Mouse (Mus musculus) forebrain, postnatal 0 days (tissue): ENCODE data around the gene Msh5. TPM values are rescaled to one million over a fixed set of nuclear protein-coding genes. Genes with fewer than 3 reads are reported as not detected.

Experiments
- ATAC-seq: fragments of 200-750 bp; cut with Nextera tagmentation; 2 replicates; pipeline ENCODE4 v1.8.0; 2017; ENCODE audit warnings: mild to moderate bottlenecking, moderate library complexity
- DNase-seq: peaks from one replicate; pipeline ENCODE4 v3.0.0-alpha.2; 2015
- H3K27ac ChIP-seq: fragments of 300-500 bp; sonication (generic); 2 replicates; pipeline ENCODE4 v1.5.1; 2014; ENCODE audit warnings: low read depth, mild to moderate bottlenecking, antibody characterized with exemption, low read length, moderate library complexity, mixed read lengths
- H3K27me3 ChIP-seq: fragments of 300-500 bp; sonication (generic); 2 replicates; pipeline ENCODE4 v1.6.1; 2014; ENCODE audit warnings: mild to moderate bottlenecking, low read length, mixed read lengths; ENCODE audit not compliant: insufficient read depth
- H3K36me3 ChIP-seq: fragments of 300-500 bp; sonication (generic); 2 replicates; pipeline ENCODE4 v1.6.1; 2014; ENCODE audit warnings: mild to moderate bottlenecking, moderate library complexity; ENCODE audit not compliant: insufficient read depth
- H3K4me1 ChIP-seq: fragments of 300-500 bp; sonication (generic); 2 replicates; pipeline ENCODE4 v1.6.1; 2014; ENCODE audit warnings: antibody characterized with exemption; ENCODE audit not compliant: insufficient read depth
- H3K4me2 ChIP-seq: fragments of 300-500 bp; sonication (generic); 2 replicates; pipeline ENCODE4 v1.6.1; 2014; ENCODE audit warnings: low read depth, mild to moderate bottlenecking, moderate library complexity
- H3K4me3 ChIP-seq: fragments of 300-500 bp; sonication (generic); 2 replicates; pipeline ENCODE4 v1.5.1; 2014; ENCODE audit warnings: low read depth, low read length, mixed read lengths
- H3K9ac ChIP-seq: fragments of 300-500 bp; sonication (generic); 2 replicates; pipeline ENCODE4 v1.6.1; 2014; ENCODE audit warnings: mild to moderate bottlenecking
- H3K9me3 ChIP-seq: fragments of 300-500 bp; sonication (generic); 2 replicates; pipeline ENCODE4 v1.6.1; 2016; ENCODE audit warnings: low read length
- CTCF ChIP-seq: sonication (generic); IDR thresholded peaks from 2 replicates; pipeline ENCODE4 v1.5.1; 2016; ENCODE audit warnings: antibody characterized with exemption, control low read depth, low read depth
- WGBS: fragments of 180-500 bp; shearing (Covaris S2); extraction: QIAGEN DNeasy Blood & Tissue Kit; methylation state at CpG from one replicate; pipeline ENCODE4 v1.1.7; 2014; 5-methylcytosine and 5-hydroxymethylcytosine counted together
- polyA plus RNA-seq: library from polyadenylated mRNA; unstranded; fragments of >200 nt; fragmentation: Nextera tagmentation; extraction: Ambion mirVana; gene quantifications from 2 replicates; pipeline ENCODE4 v1.2.1, GENCODE M21; 2015
- total RNA-seq: library from RNA; depleted of rRNA; stranded (reverse); fragments of >200 nt; gene quantifications from 2 replicates; pipeline ENCODE4 v1.2.3, GENCODE M21; 2014; rRNA removed

Msh5 gene
- total RNA-seq: 1.3 and 2.2 TPM in 2 replicates
- polyA plus RNA-seq: 1.1 and 1.3 TPM in 2 replicates

- no peak for TF ChIP-seq CTCF
- H3K27me3 ChIP-seq: no peaks in the 10 kb centered on the region
- H3K4me3 ChIP-seq: peak within 1 kb of the TSS; percentile 44
- peak within 1 kb of the TSS; percentile 72 for H3K27ac ChIP-seq
- H3K9ac ChIP-seq: peak within 1 kb of the TSS; percentile 68
- H3K36me3 ChIP-seq: no peaks in the 10 kb centered on the region
- H3K4me1 ChIP-seq: peaks cover 9% of the 10 kb centered on the region; the same call in 1 of the 2 replicates
- H3K9me3 ChIP-seq: no peaks in the 10 kb centered on the region
- WGBS: 4% methylated on average over 33 of the region's 33 CpGs
- DNase-seq: peak; percentile 96
- H3K4me2 ChIP-seq: peak within 1 kb of the TSS; percentile 99
- peak; percentile 99 for ATAC-seq
Observed at GRCm38 (mm10) chr17:35046681-35047455, at the start of gene Msh5. Msh5 (minus strand) TSS chr17:35046745.

DNA sequence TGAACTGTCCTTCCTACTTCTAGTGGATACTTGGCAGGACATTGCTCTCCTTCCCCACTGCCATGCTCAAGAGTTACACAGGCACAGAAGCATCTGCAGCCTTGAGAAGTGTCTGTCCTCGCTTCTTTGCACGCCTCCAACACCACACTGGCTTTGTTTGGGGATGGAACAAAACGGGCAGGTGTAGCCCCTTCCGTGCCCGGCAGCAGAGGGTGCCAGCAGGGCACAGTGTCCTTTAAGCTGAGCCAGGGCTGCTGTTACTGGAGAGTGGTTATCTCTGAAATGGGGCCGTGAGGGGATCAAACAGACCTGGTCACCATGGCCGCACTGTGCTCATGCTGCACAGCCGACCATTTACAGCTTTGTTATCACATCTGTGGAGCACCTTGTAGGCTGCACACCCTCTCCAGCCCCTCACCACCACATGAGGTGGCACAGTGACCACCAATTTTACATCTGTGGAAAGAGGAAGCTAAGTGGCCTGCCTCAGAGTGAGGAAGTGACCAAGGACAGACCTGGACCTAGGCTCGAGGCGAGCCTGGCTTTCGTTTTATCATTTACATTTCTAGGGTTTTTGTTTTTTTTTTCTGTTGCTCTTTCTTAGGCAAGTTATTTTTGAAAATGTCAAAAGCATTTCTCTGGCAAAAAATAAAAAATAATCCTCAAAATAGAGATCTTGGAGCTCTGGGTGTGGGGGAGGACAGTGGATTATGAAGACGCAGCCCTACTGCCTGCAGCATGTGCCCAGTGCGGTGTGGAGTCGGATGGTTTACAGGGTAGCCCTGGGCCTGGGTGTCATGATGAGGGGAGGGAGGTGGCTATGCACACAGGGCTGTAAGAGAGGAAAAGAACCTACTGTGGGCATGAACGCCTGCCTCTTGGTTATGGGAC lies 48.2 kb upstream of the Msh5 start:
- Histone ChIP-seq H3K9ac (no peak overlapping the region), H3K4me3 (no peak overlapping the region), H3K4me2 (no peak overlapping the region), H3K27me3 (no peaks in the 10 kb centered on the region), H3K9me3 (no peaks in the 10 kb centered on the region), H3K36me3 (peaks cover 66% of the 10 kb centered on the region), H3K27ac (no peak overlapping the region), H3K4me1 (peaks cover 3% of the 10 kb centered on the region; the same call in 1 of the 2 replicates)
- DNase-seq (no peak), ATAC-seq (no peak)
- TF ChIP-seq CTCF: no peak
- WGBS: 92% methylated on average over 15 of the region's 15 CpGs

- no peak for ATAC-seq
Observed at GRCm38 (mm10) chr17:35092403-35093198, 46.1 kb upstream of the Msh5 start.

DNA sequence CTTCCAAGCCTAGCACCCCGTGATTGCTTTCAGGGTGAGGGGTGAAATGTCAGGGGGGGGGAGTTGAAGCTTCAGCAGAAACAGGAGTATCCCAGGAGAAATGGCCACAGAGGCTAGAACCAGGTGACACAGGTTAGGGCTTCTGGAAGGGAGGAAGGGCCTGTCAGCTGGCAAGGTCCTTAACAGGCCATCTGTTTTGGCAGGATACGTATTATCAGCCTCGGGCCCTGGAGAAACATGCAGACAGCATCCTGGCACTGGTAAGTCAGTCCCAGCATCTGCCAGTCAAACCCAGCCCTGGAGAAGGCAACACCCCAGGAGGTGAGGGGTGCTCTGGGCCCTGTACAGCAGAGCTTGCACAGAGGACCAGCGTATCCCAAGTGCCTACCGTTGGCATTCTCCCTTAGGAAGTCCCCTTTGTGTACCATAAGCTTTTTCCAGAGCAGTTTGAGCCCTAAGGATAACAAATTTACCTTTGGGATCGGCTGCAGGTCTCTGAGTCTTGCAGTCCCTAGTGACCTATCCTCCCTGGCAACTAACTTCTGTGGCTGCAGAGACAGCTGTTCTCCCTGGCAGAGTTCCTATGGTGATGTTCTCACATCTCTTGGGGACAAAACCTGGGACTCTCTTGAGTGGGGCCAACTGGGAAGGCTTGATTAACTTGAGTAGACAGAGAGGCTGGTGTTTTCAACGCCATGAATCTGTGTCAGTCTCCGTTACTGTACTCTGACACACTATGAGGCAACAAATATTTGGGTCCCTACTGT lies 43.8 kb upstream of the Msh5 start:
- no peak for TF ChIP-seq CTCF

More at GRCm38 (mm10) chr17:35092403-35093198, 46.1 kb upstream of the Msh5 start:
- Histone ChIP-seq H3K9ac (no peak overlapping the region), H3K27me3 (no peaks in the 10 kb centered on the region), H3K9me3 (no peaks in the 10 kb centered on the region), H3K4me1 (peaks cover 3% of the 10 kb centered on the region; the same call in 1 of the 2 replicates), H3K36me3 (peaks cover 47% of the 10 kb centered on the region), H3K4me3 (no peak overlapping the region), H3K4me2 (no peak overlapping the region), H3K27ac (no peak overlapping the region)
- DNase-seq: no peak
- no peak for TF ChIP-seq CTCF
- 87% methylated on average over 14 of the region's 14 CpGs for WGBS

GRCm38 (mm10) chr17:35088825-35089644 lies 42.5 kb upstream of the Msh5 start, which contains the start of gene Abhd16a:
Abhd16a (plus strand) TSS chr17:35089263.
- Histone ChIP-seq H3K4me1 (peaks cover 3% of the 10 kb centered on the region; the same call in 1 of the 2 replicates), H3K36me3 (peaks cover 23% of the 10 kb centered on the region), H3K4me2 (peak within 1 kb of the TSS; percentile 61), H3K27me3 (no peaks in the 10 kb centered on the region), H3K4me3 (peak within 1 kb of the TSS; percentile 71), H3K9me3 (no peaks in the 10 kb centered on the region), H3K9ac (peak within 1 kb of the TSS; percentile 90), H3K27ac (peak within 1 kb of the TSS; percentile 99)
- WGBS: 4% methylated on average over 66 of the region's 67 CpGs
- 0 out of 2 replicates have a peak, but pooled peaks have one; percentile 6 for TF ChIP-seq CTCF
- DNase-seq: peak; percentile 97
- peak; percentile 97 for ATAC-seq

More for the DNA sequence above, 43.8 kb upstream of the Msh5 start:
- H3K4me1 ChIP-seq: peaks cover 3% of the 10 kb centered on the region; the same call in 1 of the 2 replicates
- H3K4me3 ChIP-seq: peak overlapping the region; percentile 71
- H3K4me2 ChIP-seq: peak overlapping the region; percentile 61
- no peaks in the 10 kb centered on the region for H3K9me3 ChIP-seq
- 44% methylated on average over 8 of the region's 8 CpGs for WGBS
- DNase-seq (no peak), ATAC-seq (no peak)
- H3K27me3 ChIP-seq: no peaks in the 10 kb centered on the region
- peaks cover 31% of the 10 kb centered on the region for H3K36me3 ChIP-seq
- peak overlapping the region; percentile 99; the same call in 1 of the 2 replicates for H3K27ac ChIP-seq
- H3K9ac ChIP-seq: peak overlapping the region; percentile 90
